Mouse (Mus musculus) liver, adult 2 months (tissue): ENCODE data around the gene Actr8. TPM values are rescaled to one million over a fixed set of nuclear protein-coding genes. Genes with fewer than 3 reads are reported as not detected.

Experiments used
- DNase-seq: peaks from one replicate; pipeline ENCODE4 v3.0.0-alpha.2; 2011; ENCODE audit warnings: low read depth, low spot score; ENCODE audit errors: extremely low read depth
- H3K27ac ChIP-seq: fragments of 200-500 bp; replicated peaks from 2 replicates; pipeline ENCODE4 v1.5.1; 2012; ENCODE audit warnings: low read depth, mild to moderate bottlenecking, control low read depth, inconsistent platforms, low read length; ENCODE audit not compliant: insufficient read depth
- H3K27me3 ChIP-seq: fragments of 200-500 bp; 2 replicates; pipeline ENCODE4 v1.6.1; 2012; ENCODE audit warnings: mild to moderate bottlenecking, moderate library complexity, low read length, inconsistent platforms; ENCODE audit not compliant: control insufficient read depth, insufficient read depth
- H3K36me3 ChIP-seq: fragments of 200-500 bp; 2 replicates; pipeline ENCODE4 v1.6.1; 2012; ENCODE audit warnings: low read length, inconsistent platforms; ENCODE audit not compliant: control insufficient read depth, insufficient read depth
- H3K4me1 ChIP-seq: fragments of 200-500 bp; 2 replicates; pipeline ENCODE4 v1.6.1; 2011; ENCODE audit warnings: low read length; ENCODE audit not compliant: control insufficient read depth, insufficient read depth
- H3K4me3 ChIP-seq: fragments of 200-500 bp; 2 replicates; pipeline ENCODE4 v1.5.1; 2011; ENCODE audit warnings: low read depth, mild to moderate bottlenecking, control low read depth, low read length, moderate library complexity; ENCODE audit not compliant: insufficient read depth
- H3K79me2 ChIP-seq: fragments of 200-500 bp; 2 replicates; pipeline ENCODE4 v1.6.1; 2012; ENCODE audit warnings: inconsistent platforms, mild to moderate bottlenecking, low read length, moderate library complexity; ENCODE audit not compliant: control insufficient read depth, insufficient read depth
- H3K9ac ChIP-seq: fragments of 200-500 bp; 2 replicates; pipeline ENCODE4 v1.6.1; 2012; ENCODE audit warnings: low read depth, mild to moderate bottlenecking, control low read depth, inconsistent platforms, low read length
- CTCF ChIP-seq: fragments of 200-500 bp; IDR thresholded peaks from 2 replicates; pipeline ENCODE4 v1.5.1; 2011; ENCODE audit warnings: low read depth, low read length, control low read depth
- POLR2A ChIP-seq: fragments of 200-500 bp; IDR thresholded peaks from 2 replicates; pipeline ENCODE4 v1.6.1; 2011; ENCODE audit warnings: low read length, control low read depth; ENCODE audit not compliant: insufficient read depth; ENCODE audit errors: extremely low read depth
- whole genome bisulfite sequencing: fragments of 180-500 bp; shearing (Covaris S2); methylation state at CpG from one replicate; pipeline ENCODE4 v1.1.7; 2018; 5-methylcytosine and 5-hydroxymethylcytosine counted together
- polyA plus RNA-seq: library from polyadenylated mRNA; depleted of rRNA; stranded (reverse); fragments of >200 nt; gene quantifications from 2 replicates; pipeline ENCODE4 v1.2.3, GENCODE M21; 2012
- total RNA-seq: library from RNA; depleted of rRNA; stranded (reverse); fragments of >200 nt; gene quantifications from 2 replicates; pipeline ENCODE4 v1.2.3, GENCODE M21; 2014

Gene Actr8
- total and polyA plus RNA-seq, 2 experiments = 11.3 to 35.6 TPM

DNA sequence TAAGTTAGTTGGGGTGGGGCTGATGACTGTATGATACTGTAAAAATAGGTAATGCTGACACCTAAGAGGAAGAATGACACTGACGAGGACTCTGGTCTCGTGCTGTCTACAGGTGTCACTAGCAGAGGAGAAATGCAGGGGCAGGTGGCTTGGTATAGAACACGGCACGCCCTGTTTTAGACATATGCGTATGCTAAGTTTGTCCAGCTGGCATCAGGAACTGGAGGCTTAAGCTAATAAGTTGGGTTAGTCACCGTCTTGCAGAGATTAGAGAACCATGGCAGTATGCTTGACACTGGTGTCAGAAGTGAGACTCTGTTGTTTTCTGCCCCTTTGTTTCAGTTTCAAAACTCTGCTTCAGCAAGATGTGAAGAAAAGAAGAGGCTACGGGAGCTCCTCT is 6.7 kb upstream of the Actr8 start:
- Histone ChIP-seq H3K9ac (no peak overlapping the region), H3K4me3 (no peak overlapping the region), H3K27ac (no peak overlapping the region), H3K27me3 (no peaks in the 10 kb centered on the region), H3K79me2 (peaks cover 9% of the 10 kb centered on the region; the same call in 1 of the 2 replicates), H3K4me1 (peaks cover 18% of the 10 kb centered on the region), H3K36me3 (peaks cover 38% of the 10 kb centered on the region)
- 91% methylated on average over 7 of the region's 7 CpGs for WGBS
- TF ChIP-seq POLR2A (no peak), CTCF (no peak)
- no peak for DNase-seq

DNA sequence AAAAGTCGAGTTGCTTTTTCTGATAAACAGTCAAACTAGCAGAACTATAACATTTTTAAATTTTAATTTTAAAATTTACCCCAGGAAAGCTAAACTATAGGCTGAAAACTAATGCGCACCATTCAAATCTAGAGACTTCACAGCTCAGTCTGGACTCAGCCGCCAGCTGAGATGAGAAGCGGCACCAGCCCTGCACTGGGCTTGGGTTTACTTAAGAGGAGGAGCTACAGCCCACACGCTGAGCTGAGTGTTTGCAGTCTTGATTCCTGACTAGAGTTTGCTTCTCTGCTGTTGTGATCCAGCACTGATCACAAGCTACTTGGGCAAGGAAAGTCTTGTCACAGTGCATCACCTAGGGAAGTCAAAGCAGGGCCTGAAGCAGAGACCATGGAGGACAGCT is 6.1 kb upstream of the Actr8 start:
- Histone ChIP-seq H3K27ac (no peak overlapping the region), H3K79me2 (peaks cover 9% of the 10 kb centered on the region; the same call in 1 of the 2 replicates), H3K4me3 (no peak overlapping the region), H3K27me3 (no peaks in the 10 kb centered on the region), H3K9ac (no peak overlapping the region), H3K4me1 (peaks cover 22% of the 10 kb centered on the region), H3K36me3 (peaks cover 38% of the 10 kb centered on the region)
- DNase-seq = no peak
- no peak for TF ChIP-seq CTCF
- no peak for TF ChIP-seq POLR2A
- 55% methylated on average over 5 of the region's 5 CpGs for WGBS

DNA sequence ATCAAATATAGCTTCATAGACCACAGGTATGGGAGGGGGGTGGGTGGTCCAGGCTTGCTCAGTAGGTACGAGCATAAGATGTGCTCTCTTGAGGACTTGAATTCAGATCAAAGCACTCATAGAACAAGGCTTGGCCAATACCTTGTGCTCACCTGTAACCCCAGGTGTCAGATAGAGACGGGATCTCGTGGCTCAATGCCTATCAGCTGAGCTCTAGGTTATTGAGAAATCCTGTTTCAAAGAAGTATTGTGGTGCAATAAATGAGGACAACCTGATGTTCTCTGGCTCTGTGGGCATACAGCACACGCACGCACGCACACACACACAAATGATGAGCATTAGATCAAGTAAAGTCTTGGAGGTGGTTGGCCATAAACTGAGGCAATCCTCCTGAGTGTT is 1.2 kb upstream of the Actr8 start:
- 28% methylated on average over 6 of the region's 6 CpGs for WGBS
- no peak for TF ChIP-seq POLR2A
- Histone ChIP-seq H3K27me3 (no peaks in the 10 kb centered on the region), H3K27ac (peak overlapping the region; percentile 78), H3K79me2 (peaks cover 7% of the 10 kb centered on the region; the same call in 1 of the 2 replicates), H3K4me3 (no peak overlapping the region), H3K4me1 (peaks cover 18% of the 10 kb centered on the region), H3K9ac (no peak overlapping the region), H3K36me3 (peaks cover 27% of the 10 kb centered on the region)
- DNase-seq = peak; percentile 89

DNA sequence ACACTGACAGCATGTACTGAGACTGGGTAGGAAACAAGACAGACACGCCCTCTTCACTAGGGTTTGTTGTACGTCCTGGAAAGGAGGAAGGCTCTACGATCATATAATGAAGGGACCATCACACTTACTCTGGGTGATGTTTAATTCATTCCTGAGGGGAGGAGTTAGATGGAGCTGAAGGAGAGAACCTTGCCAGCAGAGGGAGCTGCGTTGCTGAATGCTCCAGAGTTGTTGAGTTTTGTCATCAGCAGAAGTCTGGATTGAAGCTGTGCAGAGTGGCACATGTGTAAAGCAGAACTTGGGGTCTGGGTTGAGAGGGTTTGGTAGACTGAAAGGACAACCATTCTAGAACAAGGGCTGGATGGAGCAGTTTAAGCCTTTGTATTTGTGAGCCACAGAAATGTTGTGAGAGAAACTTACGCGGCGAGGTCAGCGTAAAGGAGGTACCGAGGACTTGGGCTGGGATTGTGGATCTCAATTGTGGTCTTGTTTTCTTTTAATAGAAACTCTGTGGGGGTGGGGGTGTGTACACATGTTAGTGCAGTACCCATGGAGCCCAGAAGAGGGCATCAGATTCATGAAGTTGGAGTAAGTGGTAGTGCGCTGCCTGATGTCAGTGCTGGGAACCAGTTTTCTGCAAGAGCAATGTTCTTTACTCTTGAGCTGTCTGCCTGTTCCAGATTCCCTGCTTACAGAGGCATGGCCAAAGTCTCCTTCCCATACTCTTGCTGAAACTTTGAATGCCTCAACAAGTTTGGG is 2.5 kb downstream of the Actr8 start:
- TF ChIP-seq POLR2A (no peak), CTCF (peak; percentile 35; the same call in 1 of the 2 replicates)
- Histone ChIP-seq H3K4me1 (peaks cover 16% of the 10 kb centered on the region), H3K36me3 (peaks cover 34% of the 10 kb centered on the region), H3K27ac (no peak overlapping the region), H3K27me3 (no peaks in the 10 kb centered on the region), H3K79me2 (peaks cover 9% of the 10 kb centered on the region; the same call in 1 of the 2 replicates), H3K4me3 (no peak overlapping the region), H3K9ac (no peak overlapping the region)
- DNase-seq = peak; percentile 48
- WGBS = 92% methylated on average over 10 of the region's 10 CpGs

DNA sequence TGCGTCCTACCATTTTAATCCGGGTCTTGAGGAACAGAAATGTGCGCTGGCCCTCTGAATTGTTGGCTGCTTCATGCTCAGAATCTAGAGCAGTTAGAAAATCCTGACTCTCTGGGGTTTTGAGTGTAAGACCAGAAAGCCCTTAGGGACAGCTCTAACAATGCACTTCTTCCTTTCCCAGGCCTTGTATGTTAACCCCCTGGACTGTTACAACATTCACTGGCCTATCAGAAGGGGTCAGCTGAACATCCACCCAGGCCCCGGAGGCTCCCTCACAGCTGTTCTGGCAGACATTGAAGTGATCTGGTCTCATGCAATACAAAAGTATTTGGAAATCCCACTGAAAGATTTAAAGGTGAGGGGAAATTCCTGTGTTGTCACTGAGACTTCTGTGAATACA is 8.0 kb downstream of the Actr8 start:
- Histone ChIP-seq H3K27ac (no peak overlapping the region), H3K9ac (no peak overlapping the region), H3K4me1 (no peaks in the 10 kb centered on the region), H3K79me2 (peaks cover 2% of the 10 kb centered on the region; the same call in 1 of the 2 replicates), H3K27me3 (no peaks in the 10 kb centered on the region), H3K36me3 (peaks cover 74% of the 10 kb centered on the region), H3K4me3 (no peak overlapping the region)
- no peak for DNase-seq
- 85% methylated on average over 4 of the region's 4 CpGs for WGBS
- TF ChIP-seq CTCF (no peak), POLR2A (no peak)

DNA sequence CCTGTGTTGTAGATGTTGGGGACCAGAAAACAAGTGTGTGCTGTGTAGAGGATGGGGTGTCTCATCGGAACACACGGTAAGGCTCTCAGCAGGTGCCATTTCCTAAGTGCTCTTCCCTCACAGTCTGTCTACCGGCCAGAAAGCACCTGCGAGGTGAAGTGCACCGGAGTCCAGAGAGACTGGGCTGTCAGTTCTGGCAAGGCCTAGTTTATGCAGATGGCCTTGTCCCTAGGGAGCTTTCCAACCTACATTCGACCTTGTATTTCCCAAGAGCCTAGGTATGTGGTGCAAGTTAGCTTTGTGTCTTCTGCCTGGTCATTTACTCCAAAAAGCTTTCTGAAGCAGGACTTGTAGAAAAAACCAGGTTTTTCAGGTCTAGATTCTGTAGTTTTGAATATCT is 9.1 kb downstream of the Actr8 start:
- TF ChIP-seq POLR2A (no peak), CTCF (no peak)
- Histone ChIP-seq H3K27ac (no peak overlapping the region), H3K27me3 (no peaks in the 10 kb centered on the region), H3K4me1 (no peaks in the 10 kb centered on the region), H3K79me2 (peaks cover 2% of the 10 kb centered on the region; the same call in 1 of the 2 replicates), H3K9ac (no peak overlapping the region), H3K4me3 (no peak overlapping the region), H3K36me3 (peaks cover 80% of the 10 kb centered on the region)
- WGBS = 75% methylated on average over 6 of the region's 6 CpGs
- peak; percentile 63 for DNase-seq
